28 mouse cellular contexts compared by ENCODE assay signal in the genomic region with DNA sequence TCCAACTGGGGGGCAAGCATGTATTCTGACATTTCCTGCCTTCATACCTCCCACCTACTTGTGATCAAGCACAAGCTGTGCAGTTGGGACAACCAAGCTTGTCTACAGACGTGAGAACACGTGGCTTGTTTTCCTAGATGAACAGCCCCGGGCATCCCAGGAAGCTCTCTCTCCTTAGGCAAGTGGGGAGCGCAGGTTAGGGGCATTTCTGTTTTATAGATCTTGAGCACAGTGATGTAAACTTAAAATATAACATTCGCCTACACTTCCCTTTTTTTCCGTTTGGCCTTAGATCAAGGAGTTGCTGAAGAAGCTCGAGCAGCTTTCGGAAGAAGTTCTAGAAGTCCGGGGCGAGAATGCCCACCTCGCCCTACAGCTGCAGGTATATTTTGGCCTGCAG. TPM values are rescaled to one million over a fixed set of nuclear protein-coding genes. Genes with fewer than 3 reads are reported as not detected.
DNase-seq lines count a peak whose midpoint lies in the region; ATAC-seq and TF ChIP-seq lines count a peak whose summit lies in the region.
"Had no signal": no experiment of that assay in that cellular context is flagged by ENCODE, and none has a peak within 500 bp of the region (broad histone marks: within the 10 kb centered on the region; RNA-seq: fewer than 3 reads in every experiment).

No protein-coding gene starts in this region.

- H3K36me3 ChIP-seq in MEL (ENCODE audit: control insufficient read depth in 1 of 2, insufficient read depth in 2 of 2, low read length in 2 of 2), result peaks cover 0 to 9% of the 10 kb centered on the region in 2 experiments; a peak in 2 of 4 replicates
- H3K36me3 ChIP-seq: embryonic facial prominence, embryonic 12.5 days; embryonic facial prominence, embryonic 15.5 days; heart, embryonic 10.5 days; heart, embryonic 13.5 days; hindbrain, embryonic 12.5 days; intestine, embryonic 15.5 days had no signal

- peaks cover 13 to 14% of the 10 kb centered on the region in 2 experiments for H3K4me1 ChIP-seq in MEL (ENCODE audit: control insufficient read depth in 1 of 2, insufficient read depth in 2 of 2, low read length in 2 of 2)
- no peaks in the 10 kb centered on the region for H3K4me1 ChIP-seq in cortical plate, adult 2 months (ENCODE audit: control insufficient read depth, insufficient read depth, low read length)
- H3K4me1 ChIP-seq: intestine, embryonic 15.5 days had no signal

- TF ChIP-seq EP300 in MEL (IDR thresholded peaks at IDR 0.05; ENCODE audit: low read depth in 1 of 2, low read length in 2 of 2), result peak in 1 of 2 experiments; percentile 65; a peak in 2 of 4 replicates

- no peak for TF ChIP-seq POLR2A in MEL (IDR thresholded peaks at IDR 0.05; ENCODE audit: control insufficient read depth in 1 of 2, insufficient read depth in 1 of 2, low read depth in 1 of 2, low read length in 2 of 2, poor library complexity in 1 of 2)
- TF ChIP-seq POLR2A in cortical plate, adult 2 months (IDR thresholded peaks at IDR 0.05; ENCODE audit: extremely low read depth, insufficient read depth, low read length), result no peak

- TF ChIP-seq RAD21 in MEL (IDR thresholded peaks at IDR 0.05; ENCODE audit: low read depth, low read length), result no peak

- ATAC-seq in frontal cortex, adult (ENCODE audit: low TSS enrichment), result peak; percentile 41; the same call in 1 of the 2 replicates
- ATAC-seq: forebrain, embryonic 14.5 days; hindbrain, embryonic 16.5 days; intestine, embryonic 15.5 days; Patski had no signal

- no peak overlapping the region for H3K27ac ChIP-seq in MEL (ENCODE audit: control insufficient read depth, low read depth, low read length)
- H3K27ac ChIP-seq in cortical plate, adult 2 months (ENCODE audit: insufficient read depth, low read length), result no peak overlapping the region
- H3K27ac ChIP-seq: embryonic facial prominence, embryonic 12.5 days; embryonic facial prominence, embryonic 15.5 days; gastrocnemius, adult 2 months; heart, adult 2 months; heart, embryonic 10.5 days; heart, embryonic 13.5 days; hindbrain, embryonic 12.5 days; intestine, embryonic 15.5 days had no signal

- H3K27me3 ChIP-seq in MEL (ENCODE audit: control insufficient read depth in 1 of 2, insufficient read depth in 2 of 2, low read length in 2 of 2), result no peaks in the 10 kb centered on the region
- H3K27me3 ChIP-seq: CH12.LX, Patski had no signal

- no peaks in the 10 kb centered on the region for H3K79me2 ChIP-seq in MEL (ENCODE audit: control insufficient read depth, insufficient read depth, low read length, poor library complexity)

- H3K9me3 ChIP-seq in MEL (replicated peaks; ENCODE audit: insufficient read depth, low read length), result no peaks in the 10 kb centered on the region
- H3K9me3 ChIP-seq: embryonic facial prominence, embryonic 12.5 days; embryonic facial prominence, embryonic 15.5 days; heart, embryonic 10.5 days; heart, embryonic 13.5 days; hindbrain, embryonic 12.5 days; intestine, embryonic 15.5 days had no signal

- H3K9ac ChIP-seq in MEL (ENCODE audit: control insufficient read depth, low read depth, low read length, poor library complexity, severe bottlenecking), result peak overlapping the region; percentile 26
- H3K9ac ChIP-seq: embryonic facial prominence, embryonic 12.5 days; embryonic facial prominence, embryonic 15.5 days; heart, embryonic 13.5 days; hindbrain, embryonic 12.5 days; intestine, embryonic 15.5 days had no signal

- TF ChIP-seq CTCF in MEL (IDR thresholded peaks at IDR 0.05 in 2 of 3, conservative IDR thresholded peaks at IDR 0.05 in 1 of 3; ENCODE audit: control insufficient read depth in 1 of 3, insufficient read depth in 1 of 3, low read depth in 2 of 3, low read length in 3 of 3, poor library complexity in 1 of 3, severe bottlenecking in 1 of 3), result no peak
- TF ChIP-seq CTCF in cortical plate, adult 2 months (IDR thresholded peaks at IDR 0.05; ENCODE audit: extremely low read depth, insufficient read depth, low read length), result no peak

- DNase-seq in frontal cortex, adult 2 months (ENCODE audit: extremely low spot score in 1 of 2, low spot score in 1 of 2), result no peak
- DNase-seq in MEL (ENCODE audit: low read depth, low spot score), result peak; percentile 88
- no peak for DNase-seq in thymus, adult 18-20 months
- no peak for DNase-seq in adrenal gland, adult 2 months
- DNase-seq: adrenal gland, postnatal 14 days; B cell, adult 2 months; cerebellum, adult 18-20 months; cerebellum, adult 9-10 months; cerebellum, postnatal 14 days; gastrocnemius, adult 2 months; gastrocnemius, postnatal 14 days; heart, adult 2 months; heart, postnatal 14 days; kidney, adult 11 months; kidney, adult 8-10 months had no signal

- H3K4me3 ChIP-seq in MEL (ENCODE audit: control insufficient read depth in 1 of 2, insufficient read depth in 1 of 2, low read depth in 2 of 2, low read length in 2 of 2), result peak overlapping the region; percentile 53 to 70
- peak overlapping the region; percentile 15; the same call in 1 of the 2 replicates for H3K4me3 ChIP-seq in cortical plate, adult 2 months (ENCODE audit: insufficient read depth, low read length)
- H3K4me3 ChIP-seq: embryonic facial prominence, embryonic 12.5 days; embryonic facial prominence, embryonic 15.5 days; gastrocnemius, adult 2 months; heart, adult 2 months; heart, embryonic 10.5 days; heart, embryonic 13.5 days; hindbrain, embryonic 12.5 days; intestine, embryonic 15.5 days had no signal

TF ChIP-seq in MEL, 35 proteins besides CTCF, POLR2A, EP300 and RAD21:
- TF ChIP-seq SIN3A (IDR thresholded peaks at IDR 0.05; ENCODE audit: low read length) (peak; percentile 69), USF1 (IDR thresholded peaks at IDR 0.05; ENCODE audit: low read depth, low read length) (peak; percentile 45), TBP (IDR thresholded peaks at IDR 0.05; ENCODE audit: low read depth, low read length) (0 out of 2 replicates have a peak, but pooled peaks have one; percentile 28), MXI1 (IDR thresholded peaks at IDR 0.05; ENCODE audit: low read depth, low read length) (peak; percentile 80), MAX (IDR thresholded peaks at IDR 0.05; ENCODE audit: low read length) (peak; percentile 52), MYC (IDR thresholded peaks at IDR 0.05; ENCODE audit: low read depth, low read length) (no peak; the same call in 1 of the 2 replicates), ETS1 (IDR thresholded peaks at IDR 0.05; ENCODE audit: low read depth, low read length) (no peak)
TF ChIP-seq in MEL: peak in this region for 5.

RNA-seq across cellular contexts. Expression of a gene that starts 7.3 kb away (rescaled TPM):
- 25.2 and 25.8 TPM in 2 replicates for polyA plus RNA-seq in frontal cortex, adult 2 months (2012; rRNA removed)
- total RNA-seq in MEL (2012; rRNA removed), result 5.9 and 6.0 TPM in 2 replicates
- 10 to 100 TPM in 1 of 2 experiments, not detected in 1; 26.8 TPM for polyA plus RNA-seq in MEL (2012; ENCODE audit: insufficient read depth in 1 of 2, insufficient read length in 2 of 2, low read depth in 1 of 2, low replicate concordance in 2 of 2, missing spikeins in 1 of 2)
- 24.6 and 25.4 TPM in 2 replicates for polyA plus RNA-seq in cortical plate, adult 2 months (2012; rRNA removed)
- 10 to 100 TPM; 20.3 to 24.5 TPM for total RNA-seq in adrenal gland, adult 2 months (2021)
- polyA plus RNA-seq in adrenal gland, adult 2 months (2012; rRNA removed), result 38.9 and 43.9 TPM in 2 replicates

RNA-seq across cellular contexts. Expression of a gene that starts 18.9 kb away (rescaled TPM):
- 5.9 and 9.8 TPM in 2 replicates for polyA plus RNA-seq in frontal cortex, adult 2 months (2012; rRNA removed)
- 0.46 and 0.62 TPM in 2 replicates for total RNA-seq in MEL (2012; rRNA removed)
- polyA plus RNA-seq in MEL (2012; ENCODE audit: insufficient read depth in 1 of 2, insufficient read length in 2 of 2, low read depth in 1 of 2, low replicate concordance in 2 of 2, missing spikeins in 1 of 2), result under 1 TPM in 1 of 2 experiments, not detected in 1; 0.77 TPM
- polyA plus RNA-seq in cortical plate, adult 2 months (2012; rRNA removed), result 7.8 and 8.5 TPM in 2 replicates
- total RNA-seq in adrenal gland, adult 2 months (2021), result 1 to 10 TPM; 3.0 to 4.6 TPM
- polyA plus RNA-seq in adrenal gland, adult 2 months (2012; rRNA removed), result 1.5 and 3.3 TPM in 2 replicates
- total RNA-seq: hematopoietic stem cell, adult 5-6 weeks had no signal

RNA-seq across cellular contexts. Expression of a gene that starts 19.5 kb away (rescaled TPM):
- polyA plus RNA-seq in frontal cortex, adult 2 months (2012; rRNA removed), result 10.2 and 10.5 TPM in 2 replicates
- total RNA-seq in MEL (2012; rRNA removed), result 2.4 and 2.7 TPM in 2 replicates
- polyA plus RNA-seq in MEL (2012; ENCODE audit: insufficient read depth in 1 of 2, insufficient read length in 2 of 2, low read depth in 1 of 2, low replicate concordance in 2 of 2, missing spikeins in 1 of 2), result 1 to 10 TPM in 1 of 2 experiments, not detected in 1; 6.5 TPM
- polyA plus RNA-seq in cortical plate, adult 2 months (2012; rRNA removed), result 16.8 and 19.6 TPM in 2 replicates
- 1 to 10 TPM in 1 of 2 experiments, under 1 TPM in 1; 0.95 to 1.1 TPM for total RNA-seq in adrenal gland, adult 2 months (2021)
- 2.3 and 2.5 TPM in 2 replicates for polyA plus RNA-seq in adrenal gland, adult 2 months (2012; rRNA removed)
- total RNA-seq: hematopoietic stem cell, adult 5-6 weeks had no signal

RNA-seq across cellular contexts. Expression of a gene that starts 38.6 kb away (rescaled TPM):
- 34.2 and 34.4 TPM in 2 replicates for polyA plus RNA-seq in frontal cortex, adult 2 months (2012; rRNA removed)
- 48.3 and 53.1 TPM in 2 replicates for total RNA-seq in MEL (2012; rRNA removed)
- 100 to 1,000 TPM; 122 to 224 TPM for polyA plus RNA-seq in MEL (2012; ENCODE audit: insufficient read depth in 1 of 2, insufficient read length in 2 of 2, low read depth in 1 of 2, low replicate concordance in 2 of 2, missing spikeins in 1 of 2)
- 35.3 and 36.5 TPM in 2 replicates for polyA plus RNA-seq in cortical plate, adult 2 months (2012; rRNA removed)
- 10 to 100 TPM; 28.9 to 32.8 TPM for total RNA-seq in adrenal gland, adult 2 months (2021)
- polyA plus RNA-seq in adrenal gland, adult 2 months (2012; rRNA removed), result 14.1 and 19.9 TPM in 2 replicates

RNA-seq across cellular contexts. Expression of a gene that starts 38.6 kb away (rescaled TPM):
- polyA plus RNA-seq in frontal cortex, adult 2 months (2012; rRNA removed), result 46.0 and 49.0 TPM in 2 replicates
- 43.2 and 52.2 TPM in 2 replicates for total RNA-seq in MEL (2012; rRNA removed)
- polyA plus RNA-seq in MEL (2012; ENCODE audit: insufficient read depth in 1 of 2, insufficient read length in 2 of 2, low read depth in 1 of 2, low replicate concordance in 2 of 2, missing spikeins in 1 of 2), result 10 to 100 TPM; 66.1 to 71.8 TPM
- polyA plus RNA-seq in cortical plate, adult 2 months (2012; rRNA removed), result 52.3 and 54.9 TPM in 2 replicates
- total RNA-seq in adrenal gland, adult 2 months (2021), result 10 to 100 TPM; 39.4 to 46.5 TPM
- polyA plus RNA-seq in adrenal gland, adult 2 months (2012; rRNA removed), result 9.9 and 12.5 TPM in 2 replicates
